Mouse (Mus musculus): ENCODE measurements around the gene D030056L22Rik.

DNA sequence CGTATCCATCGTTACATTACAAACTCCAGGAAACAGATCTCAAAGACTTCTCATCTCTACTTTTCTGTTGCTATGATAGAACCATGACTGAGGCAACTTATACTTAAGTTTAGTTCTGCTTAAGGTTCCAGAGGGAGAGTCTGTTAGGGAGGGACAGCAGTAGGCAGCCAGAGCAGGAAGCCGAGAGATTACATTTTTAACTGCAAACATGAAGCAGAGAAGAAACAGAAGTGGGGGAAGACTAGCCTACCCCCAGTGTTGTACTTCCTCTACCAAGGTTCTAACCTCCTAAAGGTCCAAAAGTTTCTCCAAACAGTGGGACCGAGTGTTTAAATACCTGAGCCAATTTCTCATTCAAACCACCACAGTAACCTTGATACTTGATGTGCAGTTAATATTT is 22.9 kb downstream of the D030056L22Rik start:
- TF ChIP-seq FLI1 (IDR thresholded peaks at IDR 0.05; ENCODE audit: low read length) = no peak
- no peak for TF ChIP-seq GATA1 (IDR thresholded peaks at IDR 0.05; ENCODE audit: borderline replicate concordance, low read length)

All from megakaryocyte, embryonic 14.5 days (primary cell).